Mouse (Mus musculus) layer of hippocampus, postnatal 10 days (tissue): ENCODE measurements at regions not wholly inside any gene's neighbourhood (a gene's known extent, or its start where the extent isn't known, plus 50 kb on each side); places are given as distances from the start of the nearest gene placed in this dataset.
A peak's percentile ranks its signal among the peaks of the same experiment; 100 is the strongest.

ENCODE experiments used
- DNase-seq, 2 experiments: peaks; one replicate each; pipeline ENCODE4 v3.0.0; 2021; ENCODE audit warnings: low spot score in 2 of 2

- no peak for DNase-seq
These were observed 172.0 kb downstream of the Dcdc2c start for GRCm38 (mm10) chr12:28380203-28380602.

- DNase-seq: no peak
These were observed 174.2 kb downstream of the Dcdc2c start for GRCm38 (mm10) chr12:28377968-28378367.

GRCm38 (mm10) chr12:28377373-28377772, 174.8 kb downstream of the Dcdc2c start:
- DNase-seq: no peak

- no peak for DNase-seq
These were observed 175.4 kb downstream of the Dcdc2c start for GRCm38 (mm10) chr12:28376770-28377169.

- no peak for DNase-seq
These were observed 186.9 kb downstream of the Dcdc2c start for GRCm38 (mm10) chr12:28365304-28365703.

GRCm38 (mm10) chr12:28358737-28359333, 193.4 kb downstream of the Dcdc2c start:
- no peak for DNase-seq

GRCm38 (mm10) chr12:28357764-28358163, 194.4 kb downstream of the Dcdc2c start:
- no peak for DNase-seq

GRCm38 (mm10) chr12:28353140-28353539, 199.1 kb downstream of the Dcdc2c start:
- DNase-seq: no peak

- DNase-seq: no peak
These were observed 199.6 kb downstream of the Dcdc2c start for GRCm38 (mm10) chr12:28352571-28352970.

GRCm38 (mm10) chr12:28342735-28343134, 209.5 kb downstream of the Dcdc2c start:
- no peak for DNase-seq

- no peak for DNase-seq
These were observed 219.6 kb downstream of the Dcdc2c start for GRCm38 (mm10) chr12:28332591-28332990.

GRCm38 (mm10) chr12:28331843-28332242, 220.4 kb downstream of the Dcdc2c start:
- no peak for DNase-seq

GRCm38 (mm10) chr12:28323659-28324058, 228.5 kb downstream of the Dcdc2c start:
- no peak for DNase-seq

- DNase-seq: no peak
These were observed 243.0 kb downstream of the Dcdc2c start for GRCm38 (mm10) chr12:28309226-28309625.

GRCm38 (mm10) chr12:28302038-28302581, 250.1 kb downstream of the Dcdc2c start:
- DNase-seq: no peak

GRCm38 (mm10) chr12:28288376-28288896, 263.8 kb downstream of the Dcdc2c start:
- DNase-seq: no peak

GRCm38 (mm10) chr12:28255524-28255923, 296.7 kb downstream of the Dcdc2c start:
- DNase-seq: no peak

GRCm38 (mm10) chr12:28250526-28250925, 301.7 kb downstream of the Dcdc2c start:
- no peak for DNase-seq

GRCm38 (mm10) chr12:28248749-28249148, 303.4 kb downstream of the Dcdc2c start:
- peak; percentile 13 to 23 for DNase-seq

GRCm38 (mm10) chr12:28248287-28248686, 303.9 kb downstream of the Dcdc2c start:
- DNase-seq: no peak

GRCm38 (mm10) chr12:28238016-28238415, 314.2 kb downstream of the Dcdc2c start:
- DNase-seq: no peak

- DNase-seq: no peak
These were observed 315.2 kb downstream of the Dcdc2c start for GRCm38 (mm10) chr12:28237041-28237440.

- no peak for DNase-seq
These were observed 349.4 kb downstream of the Dcdc2c start for GRCm38 (mm10) chr12:28202847-28203246.
